Mouse (Mus musculus): ENCODE data around the gene Accsl.

DNA sequence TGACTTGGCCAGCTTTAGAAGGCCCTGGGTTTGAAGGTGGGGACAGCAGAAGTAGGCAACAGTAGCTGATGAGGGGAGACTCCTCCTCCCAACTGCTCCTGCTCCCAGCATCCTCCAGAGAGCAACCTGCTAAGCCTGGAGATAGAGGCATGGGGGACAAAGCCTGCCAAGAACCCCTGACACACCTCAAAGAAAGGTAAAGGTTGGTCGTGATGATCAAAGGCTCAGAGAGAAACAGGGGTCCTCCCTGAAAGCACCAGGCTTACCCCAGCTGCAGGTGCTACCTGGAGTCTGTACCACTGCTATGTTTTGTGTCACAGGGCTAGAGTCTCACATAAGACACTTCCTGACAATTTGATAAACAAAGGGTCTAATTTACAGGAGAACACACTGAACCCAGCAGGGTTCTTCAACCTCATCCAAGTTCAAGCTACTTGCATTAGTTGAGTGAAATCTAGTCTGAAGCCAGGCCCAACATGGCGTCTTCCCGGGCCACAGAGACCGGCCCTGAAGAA is 2.5 kb upstream of the Accsl start:
- no peak for TF ChIP-seq POLR2A (IDR thresholded peaks at IDR 0.05; ENCODE audit: borderline replicate concordance, extremely low read depth, insufficient read depth, insufficient read length, poor library complexity, severe bottlenecking)
- no peak for TF ChIP-seq CTCF (IDR thresholded peaks at IDR 0.05; ENCODE audit: borderline replicate concordance, extremely low read depth, insufficient read depth, insufficient read length)

All from brain, embryonic 14.5 days (tissue).